Mouse (Mus musculus): Measurements from ENCODE around the gene Gm10964.

Gm10964 gene

GRCm38 (mm10) chr3:103739329-103739728 is at the start of gene Gm10964:
Gene Gm10964, plus strand, starts transcription at chr3:103739366.
- DNase-seq (ENCODE audit: low read depth, low spot score), result no peak

- DNase-seq (ENCODE audit: low read depth, low spot score), result peak; percentile 46
These were observed 48.7 kb upstream of the Gm10964 start for GRCm38 (mm10) chr3:103690506-103690905.

GRCm38 (mm10) chr3:103695556-103695955 is 43.6 kb upstream of the Gm10964 start:
- peak; percentile 60 for DNase-seq (ENCODE audit: low read depth, low spot score)

GRCm38 (mm10) chr3:103696388-103696925 is 42.7 kb upstream of the Gm10964 start:
- DNase-seq (ENCODE audit: low read depth, low spot score), result no peak

GRCm38 (mm10) chr3:103704661-103705060 is 34.5 kb upstream of the Gm10964 start:
- peak; percentile 22 for DNase-seq (ENCODE audit: low read depth, low spot score)

- DNase-seq (ENCODE audit: low read depth, low spot score), result no peak
These were observed 33.7 kb upstream of the Gm10964 start for GRCm38 (mm10) chr3:103705426-103705825.

- DNase-seq (ENCODE audit: low read depth, low spot score), result no peak
These were observed 29.6 kb upstream of the Gm10964 start for GRCm38 (mm10) chr3:103709470-103710040.

- no peak for DNase-seq (ENCODE audit: low read depth, low spot score)
These were observed 27.0 kb upstream of the Gm10964 start for GRCm38 (mm10) chr3:103712196-103712595.

GRCm38 (mm10) chr3:103714236-103714875 is 24.8 kb upstream of the Gm10964 start:
- no peak for DNase-seq (ENCODE audit: low read depth, low spot score)

- no peak for DNase-seq (ENCODE audit: low read depth, low spot score)
These were observed 24.2 kb upstream of the Gm10964 start for GRCm38 (mm10) chr3:103714942-103715341.

DNA sequence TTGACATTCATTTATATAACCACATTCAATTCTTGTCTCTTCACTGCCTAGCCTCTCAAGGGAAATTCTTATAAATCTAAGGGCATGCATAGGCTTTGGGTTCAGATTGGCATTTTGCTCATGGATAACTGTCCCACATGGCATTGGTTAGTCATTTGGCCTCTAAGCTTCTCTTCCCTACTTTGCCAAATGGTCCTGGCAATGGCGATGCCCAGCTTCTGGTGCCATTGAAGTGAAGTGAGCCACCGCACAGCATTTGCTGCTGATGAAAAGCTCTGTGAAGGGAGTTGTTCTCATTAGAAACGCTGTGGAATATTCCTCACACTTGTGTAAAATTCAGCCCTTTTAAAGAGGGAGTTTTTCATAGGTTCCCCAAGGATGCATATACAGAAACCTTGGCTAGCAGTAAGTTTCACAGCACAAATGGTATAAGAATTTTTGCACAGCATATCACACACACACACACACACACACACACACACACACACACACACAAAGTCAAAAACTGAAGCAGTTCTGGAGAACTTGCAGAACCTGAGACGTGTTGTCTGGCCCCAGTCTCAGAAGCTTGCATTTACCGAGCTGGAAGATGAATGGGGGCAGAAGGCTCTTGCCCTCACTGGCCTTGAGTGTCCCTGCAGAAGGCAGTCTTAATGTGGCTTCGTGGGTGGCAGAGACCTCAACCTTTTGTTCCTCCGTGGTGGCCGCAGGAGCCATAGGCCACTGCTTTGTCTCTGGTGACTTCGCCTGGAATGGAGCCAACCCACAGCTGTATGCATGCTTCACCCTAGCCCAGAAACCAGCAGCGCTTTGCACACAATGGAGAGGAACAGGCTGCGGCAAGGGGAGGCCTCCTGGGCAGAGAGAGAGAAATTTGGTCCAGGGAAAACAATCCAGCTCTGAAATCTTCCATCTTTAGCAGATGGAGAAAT is 23.1 kb upstream of the Gm10964 start:
- DNase-seq (ENCODE audit: low read depth, low spot score), result peak; percentile 49

GRCm38 (mm10) chr3:103716774-103717760 is 22.1 kb upstream of the Gm10964 start:
- DNase-seq (ENCODE audit: low read depth, low spot score), result peak; percentile 63

GRCm38 (mm10) chr3:103718728-103719127 is 20.4 kb upstream of the Gm10964 start:
- no peak for DNase-seq (ENCODE audit: low read depth, low spot score)

GRCm38 (mm10) chr3:103724137-103724536 is 15.0 kb upstream of the Gm10964 start:
- DNase-seq (ENCODE audit: low read depth, low spot score), result no peak

DNA sequence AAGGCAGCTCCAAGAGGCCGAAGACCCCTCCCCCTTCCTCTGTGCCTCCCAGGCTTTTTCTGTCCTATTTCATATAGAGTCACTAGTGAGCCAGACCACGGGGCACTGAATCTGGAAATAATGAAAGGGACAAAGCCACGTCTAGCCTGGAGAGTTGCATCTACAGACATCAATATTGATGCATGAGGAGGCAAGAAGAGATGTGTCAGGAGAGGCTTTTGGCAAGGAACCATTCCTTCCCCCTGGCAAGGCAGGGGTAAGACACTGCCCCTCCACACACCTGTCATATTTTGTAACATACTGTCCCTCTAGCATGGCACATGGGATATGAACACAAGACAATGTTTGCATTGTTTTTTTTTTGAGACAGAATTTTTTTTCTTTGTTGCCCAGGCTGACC is 12.5 kb upstream of the Gm10964 start:
- no peak for DNase-seq (ENCODE audit: low read depth, low spot score)

GRCm38 (mm10) chr3:103727813-103728326 is 11.3 kb upstream of the Gm10964 start:
- DNase-seq (ENCODE audit: low read depth, low spot score), result peak; percentile 25

DNA sequence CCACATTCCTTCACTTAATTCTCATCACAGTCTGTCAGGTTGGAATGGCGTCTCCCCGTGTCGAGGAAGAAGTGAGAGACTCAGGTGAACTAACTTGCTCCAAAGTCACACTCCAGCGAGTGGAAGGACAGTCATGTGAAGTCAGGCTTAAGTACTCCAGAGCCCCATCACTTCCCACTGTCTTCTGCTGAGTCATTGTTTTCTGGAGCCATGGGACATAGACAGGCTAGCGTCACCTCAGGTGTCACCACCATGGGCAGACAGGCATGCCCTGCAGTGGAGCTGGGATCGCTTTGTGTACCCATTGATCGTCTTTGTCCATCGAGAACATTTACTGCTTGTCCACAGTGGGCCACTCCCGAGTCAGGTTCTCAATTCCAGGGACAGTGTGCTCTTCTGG is 9.3 kb upstream of the Gm10964 start:
- DNase-seq (ENCODE audit: low read depth, low spot score), result no peak

DNA sequence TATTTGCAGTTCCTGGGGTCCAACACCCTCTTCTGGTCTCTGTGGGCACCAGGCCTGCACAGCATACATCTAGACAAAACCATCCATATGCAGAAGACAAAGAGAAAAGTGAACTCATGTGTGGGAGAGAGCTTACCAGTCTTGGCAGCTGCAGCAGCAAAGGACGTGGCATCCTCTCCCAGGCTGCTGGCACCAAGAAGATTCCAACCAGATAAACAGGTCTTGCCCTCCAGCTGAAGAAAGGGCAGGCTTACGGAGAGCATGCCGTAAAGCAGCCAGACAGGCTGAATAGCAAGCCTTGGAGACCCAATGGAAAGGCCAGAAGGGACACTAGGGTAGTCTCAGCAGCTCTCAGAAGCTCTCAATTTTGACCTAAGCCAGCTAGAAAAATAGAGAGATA is 7.0 kb upstream of the Gm10964 start:
- DNase-seq (ENCODE audit: low read depth, low spot score), result no peak

DNA sequence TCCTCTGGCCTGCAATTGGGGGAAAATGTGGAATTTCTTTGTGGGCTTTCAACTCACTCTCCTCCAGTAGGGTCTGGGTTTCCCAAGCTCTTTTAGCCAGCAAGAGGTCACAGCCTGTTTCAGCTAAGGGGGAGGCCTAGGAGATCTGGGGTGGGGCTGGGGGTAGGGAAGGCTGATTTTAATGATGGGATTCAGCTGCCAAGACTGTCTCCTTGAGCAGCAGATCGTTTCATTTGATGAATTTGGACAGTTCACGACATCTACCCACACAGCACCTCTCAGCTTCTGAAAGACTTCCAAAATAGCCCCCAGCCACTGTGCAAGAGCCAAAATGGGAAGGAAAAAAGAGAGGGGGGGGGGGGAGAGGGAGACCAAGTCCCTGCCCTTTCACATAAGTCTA is 6.0 kb upstream of the Gm10964 start:
- no peak for DNase-seq (ENCODE audit: low read depth, low spot score)

DNA sequence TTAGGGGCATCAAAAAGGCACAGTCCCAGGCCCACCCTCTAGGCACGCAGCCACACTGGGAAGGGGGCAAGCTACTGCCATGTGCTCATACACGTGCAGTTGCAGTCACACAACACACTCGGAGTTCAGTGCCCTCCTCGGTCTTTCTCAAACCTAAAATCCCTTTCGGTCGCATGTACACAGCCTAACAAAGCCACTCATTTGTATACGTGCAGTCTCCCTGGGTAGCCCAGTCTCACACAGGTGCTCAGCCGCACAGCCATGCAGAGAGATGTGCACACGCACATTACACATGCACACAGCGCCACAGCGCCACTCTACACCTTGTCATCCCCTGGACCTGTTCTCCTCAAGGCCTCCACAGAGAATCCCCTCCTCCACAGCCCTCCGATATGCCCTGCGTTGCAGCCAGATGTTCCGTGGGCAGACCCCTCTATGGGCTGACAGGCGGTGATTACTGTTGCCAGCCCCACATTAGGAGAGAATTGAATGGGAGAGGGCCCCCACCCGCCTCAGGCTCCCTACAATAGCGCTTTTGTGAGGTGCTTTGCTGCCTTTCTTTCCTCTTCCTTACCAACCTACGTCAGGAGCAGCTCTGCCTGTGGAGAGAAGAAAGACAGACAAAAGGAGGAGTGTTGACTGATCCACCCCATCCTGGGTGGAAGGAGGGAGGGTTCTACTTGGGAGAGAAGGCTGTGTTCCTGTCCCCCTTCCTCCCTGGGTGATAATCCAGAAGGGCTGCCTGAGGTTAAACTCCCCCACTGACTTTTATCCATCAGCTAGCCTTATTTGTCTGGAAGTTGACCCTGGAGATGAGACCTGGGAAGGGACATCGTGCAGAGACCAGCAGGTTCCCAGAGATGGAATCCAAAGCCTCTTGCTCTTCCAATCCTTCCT is 5.1 kb upstream of the Gm10964 start:
- peak; percentile 91 for DNase-seq (ENCODE audit: low read depth, low spot score)
